ENCODE assay signal across 7 mouse cellular contexts in the genomic region with DNA sequence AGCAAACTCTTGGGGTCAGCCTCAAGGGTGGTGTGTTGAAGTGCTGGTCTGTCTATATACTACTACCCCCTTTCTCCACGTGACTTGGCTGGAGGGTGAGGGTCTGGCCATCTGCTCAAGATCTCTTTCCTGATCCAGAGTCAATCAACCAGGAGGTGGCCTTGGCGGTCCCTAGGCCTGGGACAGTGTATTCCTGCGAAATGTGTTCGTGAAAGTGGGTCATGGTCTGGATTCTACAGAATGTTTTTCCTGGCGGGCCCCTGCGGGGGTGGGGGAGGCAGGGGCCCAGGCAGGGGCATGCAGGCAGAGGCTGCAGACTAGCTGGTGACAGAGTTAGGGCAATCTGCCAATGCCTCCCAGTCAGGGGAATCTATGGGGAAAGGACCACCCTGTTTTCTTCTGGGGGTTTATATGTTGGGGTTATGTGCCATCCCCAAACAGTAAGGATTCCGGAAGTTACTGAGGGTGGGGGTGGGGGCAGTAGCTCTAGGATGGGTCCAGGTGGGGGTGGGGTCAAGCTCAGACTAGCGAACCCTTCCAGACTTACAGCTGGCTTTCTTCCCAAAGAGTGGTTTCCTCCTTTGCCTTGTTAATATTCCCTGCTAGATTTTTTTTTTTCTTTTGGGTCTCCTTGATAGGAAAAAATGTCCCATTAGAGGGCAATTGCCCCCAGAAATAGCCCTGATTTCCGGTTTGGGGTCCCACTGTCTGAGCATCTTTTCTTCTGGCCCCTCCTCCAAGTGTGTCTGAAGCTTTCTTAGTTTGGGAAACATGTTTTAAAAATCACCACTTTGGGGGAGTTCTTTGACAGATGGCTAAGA. TPM values are rescaled to one million over a fixed set of nuclear protein-coding genes. Genes with fewer than 3 reads are reported as not detected.
A peak's percentile ranks its signal among the peaks of the same experiment; 100 is the strongest.
DNase-seq lines count a peak whose midpoint lies in the region; ATAC-seq and TF ChIP-seq lines count a peak whose summit lies in the region.

No protein-coding gene starts in this region.

- peaks cover 100% of the 10 kb centered on the region for H3K79me2 ChIP-seq in C2C12 (ENCODE audit: control insufficient read depth, insufficient read depth)

- peak; percentile 30 for ATAC-seq in forebrain, embryonic 15.5 days (replicated peaks)
- ATAC-seq in neural tube, embryonic 13.5 days (ENCODE audit: low read depth) = no peak

- H3K4me1 ChIP-seq in ES-E14 (ENCODE audit: control insufficient read depth in 2 of 2, insufficient read depth in 2 of 2, low read length in 2 of 2, poor library complexity in 1 of 2) = peaks cover 17 to 50% of the 10 kb centered on the region in 2 experiments; a peak in 3 of 4 replicates
- H3K4me1 ChIP-seq in forebrain, embryonic 15.5 days = peaks cover 85% of the 10 kb centered on the region
- H3K4me1 ChIP-seq in neural tube, embryonic 13.5 days (replicated peaks) = peaks cover 92% of the 10 kb centered on the region

- H3K4me2 ChIP-seq in forebrain, embryonic 15.5 days (replicated peaks) = peak overlapping the region; percentile 31
- H3K4me2 ChIP-seq in neural tube, embryonic 13.5 days = peak overlapping the region; percentile 46

- in situ Hi-C loops in ES-E14 (cut with MboI; ENCODE audit: low sequenced_read_pairs in 2 of 2, unreplicated experiment in 2 of 2) = no loop called here

- H3ac ChIP-seq in C2C12 (ENCODE audit: control insufficient read depth, insufficient read length, low read depth) = no peak overlapping the region

- no peak for DNase-seq in ES-E14 (ENCODE audit: low read depth, low spot score)
- peak; percentile 73 for DNase-seq in kidney, postnatal 14 days
- DNase-seq in layer of hippocampus, adult 8-10 months (ENCODE audit: low spot score in 2 of 2) = no peak
- DNase-seq in layer of hippocampus, adult 9-11 months = no peak

- WGBS in forebrain, embryonic 15.5 days = 13% methylated on average over 9 of the region's 9 CpGs
- 25% methylated on average over 9 of the region's 9 CpGs for WGBS in neural tube, embryonic 13.5 days

- no peaks in the 10 kb centered on the region for H3K27me3 ChIP-seq in C2C12 (ENCODE audit: control insufficient read depth, insufficient read depth, insufficient read length)
- no peaks in the 10 kb centered on the region for H3K27me3 ChIP-seq in forebrain, embryonic 15.5 days
- H3K27me3 ChIP-seq in neural tube, embryonic 13.5 days = no peaks in the 10 kb centered on the region

- H3K4me3 ChIP-seq in C2C12 (ENCODE audit: insufficient read depth, poor library complexity, severe bottlenecking) (no peak overlapping the region), ES-E14 (ENCODE audit: insufficient read depth in 1 of 2, low read depth in 1 of 2, low read length in 2 of 2, poor library complexity in 1 of 2, severe bottlenecking in 1 of 2) (peak overlapping the region in 1 of 2 experiments; percentile 37; a peak in 1 of 4 replicates)
- H3K4me3 ChIP-seq in forebrain, embryonic 15.5 days = peak overlapping the region; percentile 9; the same call in 1 of the 2 replicates
- H3K4me3 ChIP-seq in neural tube, embryonic 13.5 days = no peak overlapping the region

- TF ChIP-seq CTCF in C2C12 (IDR thresholded peaks at IDR 0.05; ENCODE audit: control insufficient read depth, insufficient read depth, insufficient read length) = no peak

- peak overlapping the region; percentile 74; the same call in 1 of the 2 replicates for H3K27ac ChIP-seq in ES-E14 (ENCODE audit: insufficient read depth, low read depth, low read length, poor library complexity, severe bottlenecking)
- peak overlapping the region; percentile 69 for H3K27ac ChIP-seq in forebrain, embryonic 15.5 days (replicated peaks)
- peak overlapping the region; percentile 71 for H3K27ac ChIP-seq in neural tube, embryonic 13.5 days (replicated peaks)

- no peaks in the 10 kb centered on the region for H3K9me3 ChIP-seq in ES-E14 (ENCODE audit: control insufficient read depth, insufficient read depth, low read depth, low read length)
- H3K9me3 ChIP-seq in forebrain, embryonic 15.5 days = no peaks in the 10 kb centered on the region
- no peaks in the 10 kb centered on the region for H3K9me3 ChIP-seq in neural tube, embryonic 13.5 days

- H3K36me3 ChIP-seq in C2C12 (ENCODE audit: control insufficient read depth, insufficient read depth) = peaks cover 51% of the 10 kb centered on the region
- H3K36me3 ChIP-seq in ES-E14 (ENCODE audit: control insufficient read depth, insufficient read depth, low read length, poor library complexity, severe bottlenecking) = peaks cover 29% of the 10 kb centered on the region
- H3K36me3 ChIP-seq in forebrain, embryonic 15.5 days = peaks cover 10% of the 10 kb centered on the region
- peaks cover 30% of the 10 kb centered on the region for H3K36me3 ChIP-seq in neural tube, embryonic 13.5 days

- H3K79me3 ChIP-seq in C2C12 (ENCODE audit: low read depth) = peaks cover 87% of the 10 kb centered on the region

- H3K9ac ChIP-seq in ES-E14 (ENCODE audit: insufficient read depth, low read depth, low read length, poor library complexity, severe bottlenecking) = peak overlapping the region; percentile 64; the same call in 1 of the 2 replicates
- H3K9ac ChIP-seq in forebrain, embryonic 15.5 days (replicated peaks) = peak overlapping the region; percentile 19; the same call in 1 of the 2 replicates
- H3K9ac ChIP-seq in neural tube, embryonic 13.5 days = peak overlapping the region; percentile 35

TF ChIP-seq in C2C12, 6 proteins besides CTCF, POLR2A, EP300 and RAD21:
- no peak for TF ChIP-seq FOSL1 (IDR thresholded peaks at IDR 0.05; ENCODE audit: insufficient read depth, low read length, poor library complexity, severe bottlenecking)
- TF ChIP-seq CEBPB (IDR thresholded peaks at IDR 0.05; ENCODE audit: low read depth) = no peak
- TF ChIP-seq MYOG (IDR thresholded peaks at IDR 0.05; ENCODE audit: control insufficient read depth, extremely low read depth, insufficient read length) = no peak
- peak; percentile 59 for TF ChIP-seq USF1 (IDR thresholded peaks at IDR 0.05; ENCODE audit: low read depth)
TF ChIP-seq in C2C12: peak in this region for 1.

TF ChIP-seq in ES-E14, 5 proteins besides CTCF, POLR2A, EP300 and RAD21:
- TF ChIP-seq HCFC1 (IDR thresholded peaks at IDR 0.05; ENCODE audit: borderline replicate concordance, insufficient read depth, low read length) (no peak), CHD2 (IDR thresholded peaks at IDR 0.05; ENCODE audit: low read depth, low read length) (no peak), ZC3H11A (IDR thresholded peaks at IDR 0.05; ENCODE audit: borderline replicate concordance, low read depth, low read length) (no peak), ZNF384 (IDR thresholded peaks at IDR 0.05; ENCODE audit: low read depth, low read length) (no peak), MAFK (IDR thresholded peaks at IDR 0.05; ENCODE audit: insufficient read depth, low read depth, low read length) (no peak)

RNA-seq across cellular contexts. Expression of a gene that starts 6.3 kb away (rescaled TPM):
- 219 TPM for polyA plus RNA-seq in C2C12 (2012; fragmentation: generic; extraction: Trizol)
- total RNA-seq in ES-E14 (2012; rRNA removed) = 108 and 147 TPM in 2 replicates
- 129 and 132 TPM in 2 replicates for polyA plus RNA-seq in forebrain, embryonic 15.5 days (2015; fragmentation: Nextera tagmentation; extraction: Ambion mirVana)
- 114 and 123 TPM in 2 replicates for polyA plus RNA-seq in neural tube, embryonic 13.5 days (2015; fragmentation: Nextera tagmentation; extraction: Ambion mirVana)
- 100 to 1,000 TPM; 102 to 109 (median 104) TPM for total RNA-seq in layer of hippocampus, adult 8-10 months (2022)

RNA-seq across cellular contexts. Expression of a gene that starts 22.8 kb away (rescaled TPM):
- 1,391 TPM for polyA plus RNA-seq in C2C12 (2012; fragmentation: generic; extraction: Trizol)
- total RNA-seq in ES-E14 (2012; rRNA removed) = 1,213 and 1,430 TPM in 2 replicates
- 327 and 370 TPM in 2 replicates for polyA plus RNA-seq in forebrain, embryonic 15.5 days (2015; fragmentation: Nextera tagmentation; extraction: Ambion mirVana)
- 351 and 415 TPM in 2 replicates for polyA plus RNA-seq in neural tube, embryonic 13.5 days (2015; fragmentation: Nextera tagmentation; extraction: Ambion mirVana)
- total RNA-seq in layer of hippocampus, adult 8-10 months (2022) = 100 to 1,000 TPM; 304 to 481 (median 389) TPM

RNA-seq across cellular contexts. Expression of a gene that starts 29.3 kb away (rescaled TPM):
- polyA plus RNA-seq in C2C12 (2012; fragmentation: generic; extraction: Trizol) = 0.14 TPM
- total RNA-seq in ES-E14 (2012; rRNA removed) = 2.3 TPM in 2 replicates
- 0.39 and 0.75 TPM in 2 replicates for polyA plus RNA-seq in forebrain, embryonic 15.5 days (2015; fragmentation: Nextera tagmentation; extraction: Ambion mirVana)
- 0.67 TPM in 1 of 2 replicates, not detected in the other for polyA plus RNA-seq in neural tube, embryonic 13.5 days (2015; fragmentation: Nextera tagmentation; extraction: Ambion mirVana)
- 1 to 10 TPM in 1 of 4 experiments, under 1 TPM in 2, not detected in 1; 0.93 to 1.4 (median 0.98) TPM for total RNA-seq in layer of hippocampus, adult 8-10 months (2022)

RNA-seq across cellular contexts. Expression of a gene that starts 35.5 kb away (rescaled TPM):
- polyA plus RNA-seq in C2C12 (2012; fragmentation: generic; extraction: Trizol) = 4.9 TPM
- total RNA-seq in ES-E14 (2012; rRNA removed) = 3.0 and 4.1 TPM in 2 replicates
- polyA plus RNA-seq in forebrain, embryonic 15.5 days (2015; fragmentation: Nextera tagmentation; extraction: Ambion mirVana) = 17.8 and 21.0 TPM in 2 replicates
- polyA plus RNA-seq in neural tube, embryonic 13.5 days (2015; fragmentation: Nextera tagmentation; extraction: Ambion mirVana) = 31.0 and 32.3 TPM in 2 replicates
- total RNA-seq in layer of hippocampus, adult 8-10 months (2022) = 10 to 100 TPM; 58.6 to 70.2 (median 68.1) TPM

RNA-seq across cellular contexts. Expression of a gene that starts 38.7 kb away (rescaled TPM):
- 8.7 TPM for polyA plus RNA-seq in C2C12 (2012; fragmentation: generic; extraction: Trizol)
- 14.0 and 18.5 TPM in 2 replicates for total RNA-seq in ES-E14 (2012; rRNA removed)
- polyA plus RNA-seq in forebrain, embryonic 15.5 days (2015; fragmentation: Nextera tagmentation; extraction: Ambion mirVana) = 18.0 and 18.6 TPM in 2 replicates
- 18.8 and 19.1 TPM in 2 replicates for polyA plus RNA-seq in neural tube, embryonic 13.5 days (2015; fragmentation: Nextera tagmentation; extraction: Ambion mirVana)
- 10 to 100 TPM; 18.6 to 22.2 (median 20.6) TPM for total RNA-seq in layer of hippocampus, adult 8-10 months (2022)
